Mouse (Mus musculus): ENCODE data around the gene Hoxb9.

Gene Hoxb9

GRCm38 (mm10) chr11:96298895-96299667 is 27.8 kb downstream of the Hoxb9 start:
- no peak for DNase-seq (ENCODE audit: low spot score in 2 of 2)

- DNase-seq (ENCODE audit: low spot score in 2 of 2): no peak
Observed at GRCm38 (mm10) chr11:96299781-96300180, 28.5 kb downstream of the Hoxb9 start.

GRCm38 (mm10) chr11:96300354-96301063 is 29.3 kb downstream of the Hoxb9 start:
- no peak for DNase-seq (ENCODE audit: low spot score in 2 of 2)

DNA sequence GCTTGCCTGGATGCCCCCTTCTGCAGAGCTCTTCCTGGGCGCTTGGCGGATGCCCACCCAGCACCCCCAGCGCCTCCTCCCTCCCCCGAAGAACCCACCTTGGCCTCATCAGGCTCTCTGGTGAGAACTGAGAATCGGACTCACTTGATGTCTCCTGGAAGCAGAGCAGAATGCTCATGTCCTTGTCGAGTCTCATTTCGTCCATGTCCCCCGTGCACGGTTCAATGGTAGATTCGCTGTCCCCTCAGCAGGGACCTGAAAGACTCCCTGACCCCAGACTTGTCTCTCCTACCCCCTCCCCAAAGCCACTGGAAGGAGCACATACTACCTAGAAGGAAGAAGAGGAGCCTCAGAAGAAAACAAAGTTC is 29.8 kb downstream of the Hoxb9 start:
- no peak for DNase-seq (ENCODE audit: low spot score in 2 of 2)

GRCm38 (mm10) chr11:96301837-96302236 is 30.6 kb downstream of the Hoxb9 start:
- DNase-seq (ENCODE audit: low spot score in 2 of 2): no peak

- DNase-seq (ENCODE audit: low spot score in 2 of 2): no peak
Observed at GRCm38 (mm10) chr11:96302381-96303150, 31.3 kb downstream of the Hoxb9 start.

DNA sequence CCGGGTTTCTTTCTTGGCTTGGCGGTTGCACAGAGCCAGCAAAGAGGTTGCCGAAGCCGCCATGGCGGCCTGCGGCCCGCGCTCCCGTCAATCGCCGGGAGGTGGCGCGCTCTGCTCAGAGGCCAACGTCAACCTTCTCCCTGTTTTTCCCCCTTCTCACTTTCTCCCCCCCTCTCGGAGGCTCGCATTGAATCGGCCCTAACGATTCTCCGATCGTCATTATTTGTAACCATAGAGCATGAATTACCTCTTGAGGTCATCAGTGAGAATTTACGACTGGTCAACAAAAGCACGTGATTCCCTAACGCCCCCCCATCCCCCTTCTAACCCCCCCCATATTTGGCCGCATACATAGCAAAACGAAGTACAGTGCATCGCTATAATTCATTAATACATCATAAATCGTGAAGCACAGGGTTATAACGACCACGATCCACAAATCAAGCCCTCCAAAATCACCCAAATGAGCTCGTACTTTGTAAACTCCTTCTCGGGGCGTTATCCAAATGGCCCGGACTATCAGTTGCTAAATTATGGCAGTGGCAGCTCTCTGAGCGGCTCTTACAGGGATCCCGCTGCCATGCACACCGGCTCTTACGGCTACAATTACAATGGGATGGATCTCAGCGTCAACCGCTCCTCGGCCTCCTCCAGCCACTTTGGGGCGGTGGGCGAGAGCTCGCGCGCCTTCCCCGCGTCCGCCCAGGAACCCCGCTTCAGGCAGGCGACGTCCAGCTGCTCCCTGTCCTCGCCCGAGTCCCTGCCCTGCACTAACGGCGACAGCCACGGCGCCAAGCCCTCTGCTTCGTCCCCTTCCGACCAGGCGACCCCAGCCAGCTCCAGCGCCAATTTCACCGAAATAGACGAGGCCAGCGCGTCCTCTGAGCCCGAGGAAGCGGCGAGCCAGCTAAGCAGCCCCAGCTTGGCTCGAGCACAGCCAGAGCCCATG is 32.2 kb downstream of the Hoxb9 start, which contains the start of gene Hoxb5:
Gene Hoxb5 (plus strand): TSS at position 186 of the 949 bp plus-strand sequence.
- DNase-seq (ENCODE audit: low spot score in 2 of 2): peak in 1 of 2 experiments; percentile 24

DNA sequence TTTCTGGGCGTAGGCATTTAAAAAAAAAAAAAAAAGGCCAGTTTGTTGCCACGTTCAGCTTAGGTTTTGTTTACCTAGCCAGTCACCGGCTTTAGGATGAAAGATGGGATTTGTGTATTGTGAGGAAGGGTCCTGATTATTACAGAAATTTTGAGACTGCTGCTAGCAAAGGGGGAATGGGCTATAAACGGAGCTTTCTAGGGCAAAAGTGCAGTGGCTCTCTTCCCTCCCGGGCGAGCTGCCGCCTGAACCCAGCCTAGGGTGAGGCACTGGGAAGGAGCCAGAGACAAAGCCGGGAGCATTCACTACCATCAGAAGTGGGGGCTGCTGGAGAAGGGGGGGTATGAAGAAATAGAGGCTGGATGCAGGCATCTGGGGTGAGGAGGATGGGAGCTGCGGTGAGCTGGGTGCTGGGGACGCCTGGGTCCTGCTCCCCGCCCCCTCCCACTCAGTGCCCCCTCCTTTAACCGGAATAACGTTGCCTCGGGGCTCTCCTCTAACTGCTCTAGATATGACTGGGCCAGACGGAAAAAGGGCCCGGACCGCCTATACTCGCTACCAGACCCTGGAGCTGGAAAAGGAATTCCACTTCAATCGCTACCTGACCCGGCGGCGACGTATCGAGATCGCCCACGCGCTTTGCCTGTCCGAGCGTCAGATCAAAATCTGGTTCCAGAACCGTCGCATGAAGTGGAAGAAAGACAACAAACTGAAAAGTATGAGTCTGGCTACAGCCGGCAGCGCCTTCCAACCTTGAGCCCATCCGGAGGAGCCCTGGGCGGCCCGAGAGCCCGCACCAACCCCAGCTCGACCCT is 33.3 kb downstream of the Hoxb9 start:
- DNase-seq (ENCODE audit: low spot score in 2 of 2): no peak

- no peak for DNase-seq (ENCODE audit: low spot score in 2 of 2)
Observed at GRCm38 (mm10) chr11:96305505-96306182, 34.4 kb downstream of the Hoxb9 start.

GRCm38 (mm10) chr11:96306183-96306907 is 35.1 kb downstream of the Hoxb9 start:
- no peak for DNase-seq (ENCODE audit: low spot score in 2 of 2)

GRCm38 (mm10) chr11:96306908-96307269 is 35.6 kb downstream of the Hoxb9 start:
- no peak for DNase-seq (ENCODE audit: low spot score in 2 of 2)

- no peak for DNase-seq (ENCODE audit: low spot score in 2 of 2)
Observed at GRCm38 (mm10) chr11:96308763-96309162, 37.5 kb downstream of the Hoxb9 start.

GRCm38 (mm10) chr11:96309288-96309687 is 38.0 kb downstream of the Hoxb9 start:
- DNase-seq (ENCODE audit: low spot score in 2 of 2): no peak

DNA sequence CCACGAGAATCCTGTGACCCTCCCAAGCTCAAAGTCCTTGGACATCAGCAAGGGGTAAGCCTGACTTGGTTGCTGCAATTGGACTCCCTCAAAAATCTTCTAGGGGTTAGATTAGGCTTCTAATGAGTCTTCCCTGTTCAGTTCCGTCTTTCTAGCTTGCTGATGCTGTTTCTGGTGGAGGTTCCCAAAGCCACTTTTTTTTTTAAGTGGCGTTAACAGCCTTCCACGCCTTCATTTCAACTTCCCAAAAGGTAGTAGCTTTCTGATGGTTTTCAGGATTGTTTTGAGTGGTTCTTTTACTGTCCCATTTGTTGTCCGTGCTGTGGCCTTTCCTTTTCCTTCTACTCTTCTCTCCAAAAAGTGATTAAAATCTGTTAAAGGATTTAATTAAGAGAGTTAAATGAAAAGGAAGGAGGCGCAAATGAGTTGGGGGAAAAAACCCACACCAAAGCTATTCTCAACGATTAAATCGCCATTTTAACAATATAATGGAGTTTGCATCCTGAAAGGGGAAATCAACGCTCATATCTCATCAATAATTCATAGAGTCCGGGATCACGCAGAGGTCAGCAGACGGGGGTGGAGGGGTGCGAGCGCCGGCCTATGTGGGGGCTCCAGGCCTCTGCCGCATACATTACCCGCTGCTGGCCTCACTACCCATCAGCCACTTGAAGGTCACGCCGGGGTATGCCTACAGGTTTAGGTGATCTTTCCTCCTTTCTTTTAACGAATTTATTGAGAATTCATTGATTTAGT is 39.1 kb downstream of the Hoxb9 start:
- no peak for DNase-seq (ENCODE audit: low spot score in 2 of 2)

DNA sequence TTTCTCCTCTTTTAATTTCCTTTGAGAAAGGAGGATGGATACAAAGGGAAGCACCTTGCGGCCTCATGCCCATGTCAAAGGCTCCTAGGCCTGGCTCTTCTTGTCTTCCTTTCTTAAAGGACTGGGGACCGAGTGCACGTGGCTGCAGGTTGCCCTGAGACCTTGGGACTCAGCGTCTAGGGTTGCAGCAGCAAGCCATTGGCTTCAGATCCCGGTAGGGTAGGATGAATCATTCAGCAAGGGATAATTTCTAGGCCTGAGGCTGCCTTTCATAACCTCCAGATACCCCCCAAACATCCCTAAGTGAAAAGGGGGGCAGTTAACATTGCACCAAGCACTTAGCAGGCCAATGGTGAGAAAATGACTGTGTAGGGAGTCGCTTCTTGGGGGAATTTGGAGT is 39.8 kb downstream of the Hoxb9 start:
- DNase-seq (ENCODE audit: low spot score in 2 of 2): no peak

- DNase-seq (ENCODE audit: low spot score in 2 of 2): peak; percentile 47 to 49
Observed at GRCm38 (mm10) chr11:96311520-96312417, 40.5 kb downstream of the Hoxb9 start.

DNA sequence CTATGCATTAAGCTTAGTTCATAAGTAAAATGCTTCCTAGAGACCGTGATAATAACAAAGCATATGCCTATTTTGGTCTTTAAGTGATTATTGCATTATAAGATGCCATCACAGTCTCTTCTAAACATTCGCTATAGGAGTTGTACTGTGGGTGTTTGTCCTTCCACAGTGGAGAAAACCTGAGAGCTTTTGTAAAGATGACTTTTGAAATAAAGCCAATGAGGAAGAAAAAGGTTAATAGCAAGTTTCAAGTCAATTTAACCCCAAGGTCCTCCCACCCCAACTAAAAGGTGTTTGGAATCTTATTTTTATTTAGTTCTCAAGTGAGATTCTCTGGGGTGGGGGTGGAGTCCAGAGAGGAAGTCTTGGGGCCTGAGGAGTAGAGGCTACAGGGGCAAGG is 41.9 kb downstream of the Hoxb9 start:
- DNase-seq (ENCODE audit: low spot score in 2 of 2): no peak

Measured in spleen, postnatal 36 days (tissue).